In genomic region chr13:97893031-97893825, GRCm38 (mm10) we compare ENCODE assay signal across 9 mouse cellular contexts.
DNase-seq lines count a peak whose midpoint lies in the region; ATAC-seq and TF ChIP-seq lines count a peak whose summit lies in the region.
"Had no signal": no experiment of that assay in that cellular context is flagged by ENCODE, and none has a peak within 500 bp of the region (broad histone marks: within the 10 kb centered on the region; RNA-seq: fewer than 3 reads in every experiment).

No protein-coding gene starts in this region.

- peaks cover 20% of the 10 kb centered on the region for H3K4me1 ChIP-seq in forebrain, embryonic 11.5 days (replicated peaks; ENCODE audit: control insufficient read depth, insufficient read depth, low read length)

- no peaks in the 10 kb centered on the region for H3K36me3 ChIP-seq in forebrain, embryonic 11.5 days (ENCODE audit: control insufficient read depth, insufficient read depth, low read length)
- H3K36me3 ChIP-seq: limb, embryonic 13.5 days had no signal

- no peaks in the 10 kb centered on the region for H3K9me3 ChIP-seq in forebrain, embryonic 11.5 days (ENCODE audit: control insufficient read depth, low read length)
- H3K9me3 ChIP-seq: limb, embryonic 13.5 days had no signal

- intact Hi-C loops in heart, postnatal 14 days (cut with DNase I), result no loop called here

- H3K27ac ChIP-seq in forebrain, embryonic 11.5 days (ENCODE audit: low read depth, low read length), result peak overlapping the region; percentile 84
- H3K27ac ChIP-seq: limb, embryonic 13.5 days had no signal

- no peak for TF ChIP-seq POLR2A in brain, embryonic 14.5 days (IDR thresholded peaks at IDR 0.05; ENCODE audit: borderline replicate concordance, extremely low read depth, insufficient read depth, insufficient read length, poor library complexity, severe bottlenecking)

- peak overlapping the region; percentile 31; the same call in 1 of the 2 replicates for H3K4me2 ChIP-seq in forebrain, embryonic 11.5 days (ENCODE audit: low read depth, low read length, severe bottlenecking)

- no peaks in the 10 kb centered on the region for H3K27me3 ChIP-seq in forebrain, embryonic 11.5 days (ENCODE audit: control insufficient read depth, insufficient read depth, low read length)
- H3K27me3 ChIP-seq: limb, embryonic 13.5 days had no signal

- H3K4me3 ChIP-seq in forebrain, embryonic 11.5 days (ENCODE audit: low read depth, low read length), result no peak overlapping the region
- H3K4me3 ChIP-seq: limb, embryonic 13.5 days had no signal

- no peak overlapping the region; the same call in 1 of the 2 replicates for H3K9ac ChIP-seq in forebrain, embryonic 11.5 days (ENCODE audit: low read length)
- H3K9ac ChIP-seq: limb, embryonic 13.5 days had no signal

- DNase-seq in brain, embryonic 14.5 days (ENCODE audit: low read depth), result peak; percentile 91
- peak; percentile 68 for DNase-seq in forebrain, embryonic 11.5 days (ENCODE audit: low spot score)
- DNase-seq in kidney, adult 9 months, result peak; percentile 67
- DNase-seq in lung, postnatal 14 days, result peak; percentile 20
- DNase-seq in thymus, postnatal 25 days, result no peak
- no peak for DNase-seq in heart, postnatal 14 days
- no peak for DNase-seq in cerebellum, adult 9-11 months

- peak; percentile 71 for ATAC-seq in forebrain, embryonic 11.5 days (replicated peaks; ENCODE audit: low FRiP score)
- no peak for ATAC-seq in megakaryocyte-erythroid progenitor cell, adult 5-6 weeks (replicated peaks; ENCODE audit: low FRiP score, low TSS enrichment, poor library complexity, severe bottlenecking)

- 22% methylated on average over 10 of the region's 10 CpGs for WGBS in forebrain, embryonic 11.5 days

- TF ChIP-seq CTCF in brain, embryonic 14.5 days (IDR thresholded peaks at IDR 0.05; ENCODE audit: borderline replicate concordance, extremely low read depth, insufficient read depth, insufficient read length), result no peak

Comparison
In these comparisons a context has a peak if more than half of its experiments do, and no peak if none do; other contexts are left out.
1. DNase-seq: peak in brain, embryonic 14.5 days (single experiment), forebrain, embryonic 11.5 days (single experiment), kidney, adult 9 months (single experiment) and lung, postnatal 14 days (single experiment); none in thymus, postnatal 25 days (single experiment), heart, postnatal 14 days (0 of 2) and cerebellum, adult 9-11 months (single experiment).